Mouse (Mus musculus) splenic B cell, adult 2 months (primary cell): Measurements from ENCODE around the gene Ufsp1.
A peak's percentile ranks its signal among the peaks of the same experiment; 100 is the strongest.

Source experiments
- DNase-seq: peaks from one replicate; pipeline ENCODE4 v3.0.0-alpha.2; 2011; ENCODE audit warnings: low read depth, low spot score
- H3K27me3 ChIP-seq: 2 replicates; pipeline ENCODE4 v1.6.1; 2012; ENCODE audit warnings: mild to moderate bottlenecking, low read length, moderate library complexity, mixed read lengths; ENCODE audit not compliant: control insufficient read depth, poor library complexity, insufficient read depth, severe bottlenecking
- H3K36me3 ChIP-seq: 2 replicates; pipeline ENCODE4 v1.6.1; 2012; ENCODE audit warnings: mild to moderate bottlenecking, low read length, moderate library complexity, mixed read lengths; ENCODE audit not compliant: control insufficient read depth, poor library complexity, insufficient read depth, severe bottlenecking

Ufsp1 gene

DNA sequence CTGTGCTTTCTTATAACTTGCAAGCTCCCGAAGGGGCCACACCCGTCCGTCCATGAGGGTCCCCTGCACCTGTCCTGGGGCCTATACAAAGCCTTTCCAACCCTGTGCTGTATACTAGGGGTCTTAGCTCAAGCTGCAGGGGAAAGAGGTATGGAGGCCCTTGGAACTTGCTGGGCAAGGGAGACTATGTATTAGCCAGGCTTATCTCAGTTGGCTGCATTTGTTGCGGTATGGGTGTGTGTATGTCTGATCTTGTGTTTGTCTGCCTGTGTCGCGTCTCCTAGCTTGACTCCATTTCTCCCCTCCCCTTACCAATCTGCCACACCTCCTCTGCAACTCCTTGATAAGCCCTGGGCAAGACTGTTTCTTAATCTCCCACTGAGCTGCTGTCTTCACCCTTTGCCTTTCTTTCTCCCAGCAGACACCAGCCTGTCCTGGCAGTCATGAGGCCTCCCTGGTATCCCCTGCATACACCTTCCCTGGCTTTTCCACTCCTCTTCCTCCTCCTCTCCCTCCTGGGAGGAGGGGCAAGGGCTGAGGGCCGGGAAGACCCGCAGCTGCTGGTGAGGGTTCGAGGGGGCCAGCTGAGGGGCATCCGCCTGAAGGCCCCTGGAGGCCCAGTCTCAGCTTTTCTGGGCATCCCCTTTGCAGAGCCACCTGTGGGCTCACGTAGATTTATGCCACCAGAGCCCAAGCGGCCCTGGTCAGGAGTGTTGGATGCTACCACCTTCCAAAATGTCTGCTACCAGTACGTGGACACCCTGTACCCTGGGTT is 4.7 kb upstream of the Ufsp1 start:
- DNase-seq: no peak
- no peaks in the 10 kb centered on the region for H3K36me3 ChIP-seq
- H3K27me3 ChIP-seq: no peaks in the 10 kb centered on the region

DNA sequence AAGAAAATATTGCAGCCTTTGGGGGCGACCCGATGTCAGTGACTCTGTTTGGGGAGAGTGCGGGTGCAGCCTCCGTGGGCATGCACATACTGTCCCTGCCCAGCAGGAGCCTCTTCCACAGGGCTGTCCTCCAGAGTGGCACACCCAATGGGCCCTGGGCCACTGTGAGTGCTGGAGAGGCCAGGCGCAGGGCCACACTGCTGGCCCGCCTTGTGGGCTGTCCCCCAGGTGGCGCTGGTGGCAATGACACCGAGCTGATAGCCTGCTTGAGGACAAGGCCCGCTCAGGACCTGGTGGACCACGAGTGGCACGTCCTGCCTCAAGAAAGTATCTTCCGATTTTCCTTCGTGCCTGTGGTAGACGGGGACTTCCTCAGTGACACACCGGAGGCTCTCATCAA is 3.8 kb upstream of the Ufsp1 start:
- DNase-seq: peak; percentile 69
- Histone ChIP-seq H3K36me3 (peaks cover 2% of the 10 kb centered on the region; the same call in 1 of the 2 replicates), H3K27me3 (no peaks in the 10 kb centered on the region)

DNA sequence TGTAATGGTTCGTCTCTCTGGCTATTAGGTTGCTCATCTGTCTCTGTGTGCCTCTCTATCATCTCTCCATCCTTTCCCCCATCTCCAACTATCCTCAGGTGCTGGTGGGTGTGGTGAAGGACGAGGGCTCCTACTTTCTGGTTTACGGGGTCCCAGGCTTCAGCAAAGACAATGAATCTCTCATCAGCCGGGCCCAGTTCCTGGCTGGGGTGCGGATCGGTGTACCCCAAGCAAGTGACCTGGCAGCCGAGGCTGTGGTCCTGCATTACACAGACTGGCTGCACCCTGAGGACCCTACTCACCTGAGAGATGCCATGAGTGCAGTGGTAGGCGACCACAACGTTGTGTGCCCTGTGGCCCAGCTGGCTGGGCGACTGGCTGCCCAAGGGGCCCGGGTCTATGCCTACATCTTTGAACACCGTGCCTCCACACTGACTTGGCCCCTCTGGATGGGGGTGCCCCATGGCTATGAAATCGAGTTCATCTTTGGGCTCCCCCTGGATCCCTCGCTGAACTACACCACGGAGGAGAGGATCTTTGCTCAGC is 3.0 kb upstream of the Ufsp1 start:
- Histone ChIP-seq H3K36me3 (peaks cover 5% of the 10 kb centered on the region; the same call in 1 of the 2 replicates), H3K27me3 (no peaks in the 10 kb centered on the region)
- DNase-seq: no peak

DNA sequence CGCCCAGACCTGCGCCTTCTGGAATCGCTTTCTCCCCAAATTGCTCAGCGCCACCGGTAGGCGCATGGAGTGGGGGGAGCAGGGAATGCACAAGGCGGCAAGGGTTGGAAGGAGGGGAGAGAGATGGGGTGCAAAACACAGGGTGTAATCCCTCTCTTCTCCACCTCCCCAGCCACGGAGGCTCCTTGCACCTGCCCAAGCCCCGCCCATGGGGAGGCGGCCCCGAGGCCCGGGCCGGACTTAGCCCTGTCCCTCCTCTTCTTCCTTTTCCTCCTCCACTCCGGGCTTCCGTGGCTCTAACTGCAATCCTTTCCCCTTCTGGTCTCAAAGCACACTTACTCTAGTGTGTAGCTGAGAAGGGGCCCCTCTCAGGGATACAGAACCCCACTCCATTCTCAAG is 1.1 kb upstream of the Ufsp1 start:
- Histone ChIP-seq H3K27me3 (no peaks in the 10 kb centered on the region), H3K36me3 (peaks cover 11% of the 10 kb centered on the region; the same call in 1 of the 2 replicates)
- peak; percentile 70 for DNase-seq

DNA sequence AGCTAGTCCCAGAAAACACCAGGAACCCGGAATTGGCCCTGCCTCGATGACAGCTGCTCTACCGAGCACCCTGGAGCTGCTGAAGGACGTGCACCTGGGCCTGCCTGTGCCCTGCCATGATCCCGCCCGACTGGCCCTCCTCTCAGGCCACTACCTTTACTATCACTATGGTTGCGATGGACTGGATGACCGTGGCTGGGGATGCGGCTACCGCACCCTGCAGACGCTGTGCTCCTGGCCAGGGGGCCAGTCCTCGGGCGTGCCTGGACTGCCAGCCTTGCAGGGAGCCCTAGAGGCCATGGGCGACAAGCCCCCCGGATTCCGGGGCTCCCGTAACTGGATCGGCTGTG is 290 bp downstream of the Ufsp1 start:
- no peak for DNase-seq
- H3K27me3 ChIP-seq: no peaks in the 10 kb centered on the region

DNA sequence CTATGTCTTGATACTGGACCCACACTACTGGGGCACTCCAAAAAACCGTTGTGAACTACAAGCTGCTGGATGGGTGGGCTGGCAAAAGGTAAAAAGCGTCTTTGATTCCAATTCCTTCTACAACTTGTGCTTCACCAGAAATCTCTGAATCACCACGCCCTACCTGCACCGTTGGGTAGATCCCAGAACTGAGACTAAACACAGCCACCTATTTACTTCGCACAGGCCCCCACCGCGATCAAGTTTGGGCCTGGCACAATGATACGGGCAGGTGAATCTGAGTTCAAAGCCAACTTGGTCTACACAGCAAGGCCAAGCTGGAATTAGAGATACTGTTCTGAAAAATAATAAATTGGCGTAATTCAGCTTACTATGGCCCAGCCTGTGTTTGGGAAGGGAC is 867 bp downstream of the Ufsp1 start:
- Histone ChIP-seq H3K36me3 (peaks cover 18% of the 10 kb centered on the region), H3K27me3 (no peaks in the 10 kb centered on the region)
- no peak for DNase-seq

More for the DNA sequence above, 290 bp downstream of the Ufsp1 start:
- H3K36me3 ChIP-seq: peaks cover 16% of the 10 kb centered on the region

DNA sequence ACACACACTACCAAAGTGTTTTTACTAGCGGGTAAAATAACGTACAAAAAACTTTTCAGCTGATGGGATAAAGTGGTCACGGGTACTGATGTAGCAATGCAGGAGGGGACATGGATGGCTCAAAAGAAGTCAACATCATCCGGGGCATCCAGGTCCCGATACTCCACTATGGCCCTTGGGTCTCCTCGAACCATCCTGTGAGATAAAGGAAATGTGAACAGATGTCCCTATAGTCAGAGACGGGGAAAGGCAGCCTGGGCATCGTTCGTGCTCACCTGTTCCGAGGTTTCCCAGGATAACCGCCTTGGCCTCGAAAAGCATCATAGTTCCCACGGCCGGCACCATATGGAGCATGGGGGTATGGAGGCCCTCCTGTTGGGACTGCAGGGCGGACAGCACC is 1.3 kb downstream of the Ufsp1 start:
- Histone ChIP-seq H3K27me3 (no peaks in the 10 kb centered on the region), H3K36me3 (peaks cover 19% of the 10 kb centered on the region)
- DNase-seq: no peak

DNA sequence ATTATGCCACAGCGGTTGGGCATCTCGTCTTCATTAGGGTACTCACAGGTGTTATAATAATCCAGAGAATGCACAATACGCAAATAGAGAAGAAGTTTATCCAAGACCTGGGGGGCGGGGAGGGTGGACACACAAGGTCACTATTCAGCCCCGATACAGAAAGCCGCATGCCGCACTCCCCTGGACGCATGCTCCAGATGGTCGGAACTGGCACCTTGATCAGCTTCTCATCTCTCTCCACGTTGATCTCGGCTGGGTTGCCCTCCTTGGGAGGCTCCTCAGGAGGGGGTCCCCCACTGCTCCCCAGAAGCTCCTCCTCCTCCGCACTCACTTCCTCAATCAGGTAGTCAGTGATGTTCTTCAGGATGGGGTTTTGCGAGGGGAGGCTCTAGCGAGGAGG is 2.7 kb downstream of the Ufsp1 start:
- Histone ChIP-seq H3K27me3 (no peaks in the 10 kb centered on the region), H3K36me3 (peaks cover 24% of the 10 kb centered on the region)
- DNase-seq: no peak

DNA sequence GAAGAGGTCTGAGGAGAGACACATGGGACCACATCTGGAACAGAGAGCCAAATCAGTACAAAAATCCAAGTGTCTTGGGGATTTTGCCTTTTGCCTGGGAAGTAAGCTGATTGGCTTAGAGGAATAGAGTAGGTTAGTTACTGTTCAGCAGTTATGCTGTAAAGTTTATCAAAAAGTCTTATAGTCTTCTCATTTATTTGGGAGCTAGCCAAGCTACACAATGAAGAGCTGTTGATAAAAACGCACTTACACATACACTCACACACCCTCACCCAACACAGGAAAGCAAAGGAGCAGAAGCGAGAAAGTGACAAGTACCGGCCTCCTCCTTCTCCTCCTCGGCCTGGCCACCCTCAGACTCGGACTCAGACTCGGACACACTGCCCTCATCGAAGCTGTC is 4.8 kb downstream of the Ufsp1 start:
- H3K27me3 ChIP-seq: no peaks in the 10 kb centered on the region
- H3K36me3 ChIP-seq: peaks cover 32% of the 10 kb centered on the region
- DNase-seq: no peak

DNA sequence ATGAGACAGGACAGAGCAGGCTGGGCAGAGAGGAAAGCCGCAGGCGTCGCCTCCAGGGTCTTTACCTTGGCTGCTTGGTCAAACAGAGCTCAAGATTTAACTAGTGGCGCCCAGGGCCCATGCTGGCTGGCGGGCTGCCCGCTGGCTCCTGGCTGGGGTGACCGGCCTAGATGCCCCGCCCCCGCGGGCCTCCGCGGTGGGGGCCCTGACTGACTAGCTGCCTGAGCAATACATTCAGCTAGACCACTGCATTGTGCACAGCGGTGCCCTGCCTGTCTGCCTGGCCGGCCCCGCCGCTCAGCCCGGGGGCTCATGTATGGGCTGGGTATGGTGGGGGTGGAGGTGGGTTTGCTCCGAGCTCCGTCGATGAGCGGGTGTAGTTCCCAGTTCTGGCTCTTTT is 6.8 kb downstream of the Ufsp1 start:
- Histone ChIP-seq H3K36me3 (peaks cover 29% of the 10 kb centered on the region), H3K27me3 (no peaks in the 10 kb centered on the region)
- DNase-seq: no peak

DNA sequence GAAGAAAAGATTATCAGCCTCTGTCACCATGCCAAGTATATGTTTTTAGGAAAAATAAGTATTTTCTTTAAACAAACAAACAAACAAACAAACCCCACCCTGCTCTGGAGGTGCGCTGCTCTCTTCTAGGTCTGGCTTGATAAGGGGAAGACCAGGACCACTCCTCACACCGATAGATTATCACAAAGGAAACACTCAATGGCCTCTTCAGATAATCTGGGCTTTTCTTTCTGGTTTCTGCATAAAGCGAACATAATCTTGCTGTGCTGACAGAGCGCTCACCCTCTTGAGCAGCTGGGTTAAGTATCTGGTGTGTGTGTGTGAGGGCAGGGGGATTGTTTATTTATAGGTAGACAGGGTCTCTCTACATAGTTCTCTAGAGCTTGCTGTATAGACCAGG is 9.2 kb downstream of the Ufsp1 start:
- no peak for DNase-seq
- peaks cover 23% of the 10 kb centered on the region for H3K36me3 ChIP-seq

DNA sequence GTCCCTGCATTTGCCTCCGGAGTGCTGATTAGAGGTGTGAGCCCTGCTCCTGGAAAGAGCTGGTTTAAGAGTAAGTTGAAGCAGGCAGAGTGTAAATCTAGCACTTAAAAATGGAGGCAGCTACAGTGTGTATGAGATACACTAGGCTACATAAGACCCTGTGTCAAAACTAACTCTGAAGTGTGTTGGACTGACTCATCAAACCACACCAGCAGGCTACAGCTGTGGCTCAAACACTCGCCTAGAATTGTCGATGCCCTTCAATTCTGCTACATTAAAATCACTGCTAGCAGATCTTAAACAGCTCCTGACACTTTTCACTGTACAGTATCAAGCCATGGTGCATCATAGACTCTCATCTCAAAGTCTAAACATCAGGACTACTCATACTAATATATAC is 9.7 kb downstream of the Ufsp1 start:
- peaks cover 20% of the 10 kb centered on the region for H3K36me3 ChIP-seq
- DNase-seq: no peak
- no peaks in the 10 kb centered on the region for H3K27me3 ChIP-seq

More for the DNA sequence above, 9.2 kb downstream of the Ufsp1 start:
- no peaks in the 10 kb centered on the region for H3K27me3 ChIP-seq

DNA sequence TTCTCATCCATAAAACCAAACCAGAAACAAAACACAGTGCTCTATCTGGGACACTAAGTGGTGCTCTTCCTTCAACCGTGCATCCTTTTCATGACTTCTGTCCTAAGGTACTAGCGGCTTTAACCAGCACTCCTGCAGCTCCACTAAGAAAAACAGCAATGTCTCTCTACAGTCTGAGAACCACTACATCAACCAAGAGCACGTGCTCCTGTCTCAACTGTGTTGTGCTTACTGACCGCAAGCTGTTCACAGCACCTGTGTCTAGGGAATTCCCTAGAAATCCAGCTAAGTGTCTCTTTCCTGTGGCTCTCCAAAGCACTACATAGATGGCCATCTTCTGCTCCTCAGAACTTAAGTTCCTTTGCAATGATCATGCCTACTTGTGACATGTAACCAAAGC is 10.4 kb downstream of the Ufsp1 start:
- DNase-seq: no peak
- H3K27me3 ChIP-seq: no peaks in the 10 kb centered on the region
- peaks cover 18% of the 10 kb centered on the region for H3K36me3 ChIP-seq

DNA sequence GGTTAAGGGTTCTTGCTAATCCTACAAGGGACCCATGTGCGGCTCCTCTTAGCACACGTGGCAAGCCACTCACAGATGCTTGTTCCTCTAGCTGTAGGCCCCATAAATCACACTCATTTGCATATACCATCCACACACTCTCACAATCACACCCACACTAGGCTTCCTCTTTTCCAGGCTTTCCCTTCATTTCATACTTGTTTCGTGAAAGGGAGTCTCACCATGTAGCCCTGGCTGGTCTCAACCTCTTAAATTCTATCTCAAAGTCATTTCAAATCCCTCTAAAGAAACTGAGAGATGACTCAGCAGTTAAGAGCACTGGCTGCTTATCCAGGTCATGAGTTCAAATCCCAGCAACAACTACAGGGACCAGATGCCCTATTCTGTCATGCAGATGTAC is 11.4 kb downstream of the Ufsp1 start:
- Histone ChIP-seq H3K36me3 (peaks cover 13% of the 10 kb centered on the region), H3K27me3 (no peaks in the 10 kb centered on the region)
- peak; percentile 43 for DNase-seq

DNA sequence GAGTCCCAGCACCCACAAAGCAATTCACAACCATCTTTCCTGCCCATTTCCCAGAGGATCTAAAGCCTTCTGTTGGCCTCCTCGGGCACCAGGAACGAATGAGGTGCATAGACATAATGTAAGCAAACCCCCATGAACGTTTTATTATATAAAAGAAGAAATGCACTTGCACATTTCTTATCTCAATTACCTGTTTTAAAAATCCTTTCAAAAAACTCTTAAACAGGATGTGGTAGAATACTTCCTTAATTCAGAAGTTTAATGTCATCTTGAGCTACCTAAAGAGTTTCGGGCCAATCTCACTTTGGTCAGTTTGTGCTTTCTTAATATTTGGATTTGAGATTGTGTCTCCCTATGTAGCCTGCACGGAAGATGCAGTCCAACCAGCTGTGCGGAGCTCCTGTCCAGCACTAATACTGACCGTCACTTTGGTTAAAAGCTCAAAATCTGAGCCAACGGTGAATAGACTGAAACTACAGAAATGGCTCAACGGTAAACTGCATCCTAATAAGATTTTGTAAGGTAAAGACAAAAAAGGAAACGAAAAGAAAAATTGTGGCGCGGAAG is 12.1 kb downstream of the Ufsp1 start:
- Histone ChIP-seq H3K36me3 (peaks cover 10% of the 10 kb centered on the region), H3K27me3 (no peaks in the 10 kb centered on the region)
- peak; percentile 35 for DNase-seq
